Mouse (Mus musculus) forelimb bud, embryonic 11.5 days (tissue): Measurements from ENCODE around the gene Tbc1d9.

Source experiments
- DNase-seq: peaks from one replicate; pipeline ENCODE4 v3.0.0-alpha.2; 2012; ENCODE audit warnings: low read depth, low spot score

Tbc1d9 gene

DNA sequence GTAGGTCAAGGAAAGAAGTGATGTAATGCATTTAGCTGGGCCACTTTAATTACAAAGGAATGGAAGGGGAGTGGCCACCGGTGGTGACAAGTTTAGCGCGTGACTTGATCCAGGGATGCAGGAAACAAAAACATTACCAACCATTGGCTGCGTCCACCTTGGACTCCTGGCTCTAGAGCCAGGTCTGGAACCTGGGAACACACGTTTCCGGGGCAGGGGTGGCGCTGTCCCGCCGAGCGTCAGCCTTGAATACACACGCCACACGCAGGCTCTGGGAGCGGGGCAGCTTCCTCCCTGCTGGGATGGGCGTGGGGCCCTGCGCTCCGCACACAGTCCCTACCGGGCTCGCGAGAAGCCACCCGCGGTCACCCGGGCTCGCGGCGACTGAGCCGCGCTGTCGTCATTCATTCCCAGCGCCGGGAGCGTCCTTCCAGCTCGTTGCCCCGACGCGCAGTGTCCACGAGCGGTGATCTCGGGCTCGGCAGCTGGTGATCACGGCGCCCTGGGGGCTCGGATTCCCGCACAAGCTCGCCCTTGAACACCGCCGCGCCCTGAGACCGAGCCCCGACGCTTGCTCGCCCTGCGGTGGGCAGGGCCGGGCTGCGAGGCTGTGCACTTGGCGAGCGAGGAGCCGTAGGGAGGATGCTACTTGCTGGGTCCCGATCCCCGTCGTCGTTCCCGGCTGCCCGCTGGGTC is at the start of gene Tbc1d9:
Gene Tbc1d9, plus strand, starts transcription at position 118 of the 696 bp plus-strand sequence.
- DNase-seq: peak; percentile 74

DNA sequence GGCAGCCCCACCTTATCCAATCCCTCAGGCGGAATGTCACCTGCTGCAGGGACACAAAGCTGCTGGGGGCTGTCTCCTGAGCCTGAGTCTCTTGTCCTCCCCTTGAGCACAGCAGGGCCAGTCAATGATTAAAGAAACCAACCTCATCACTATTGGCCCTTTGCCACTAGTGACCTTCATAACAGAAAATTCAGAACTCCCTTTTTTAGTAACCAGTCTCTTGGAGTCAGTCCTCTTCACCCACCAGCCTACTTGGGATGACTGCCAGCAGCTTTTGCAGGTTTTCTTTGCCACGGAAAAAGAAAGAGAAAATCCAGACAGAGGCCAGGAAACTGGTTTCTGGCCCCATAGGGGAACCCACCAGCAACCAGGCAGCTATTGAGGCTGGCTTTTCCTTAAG is 30.1 kb upstream of the Tbc1d9 start:
- no peak for DNase-seq

DNA sequence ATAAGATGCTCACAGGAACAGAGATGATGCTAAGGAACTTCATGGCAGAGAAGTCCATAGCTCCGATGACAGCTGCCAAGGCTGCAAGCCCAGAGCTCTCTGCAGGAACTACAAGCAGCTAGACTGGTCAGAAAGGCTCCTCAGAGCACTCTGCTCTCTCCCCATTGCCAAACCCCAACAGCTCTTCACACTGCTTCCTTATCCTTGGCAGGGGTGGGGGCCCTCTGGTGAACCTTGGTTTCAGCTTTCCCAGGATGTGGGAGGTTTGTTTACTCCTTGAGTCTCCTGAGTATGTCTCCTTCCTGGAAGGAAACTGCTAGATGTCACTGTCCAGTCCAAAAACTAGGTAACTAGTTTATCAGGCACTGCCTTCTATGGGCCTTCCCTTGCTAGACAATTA is 25.1 kb upstream of the Tbc1d9 start:
- DNase-seq: no peak

DNA sequence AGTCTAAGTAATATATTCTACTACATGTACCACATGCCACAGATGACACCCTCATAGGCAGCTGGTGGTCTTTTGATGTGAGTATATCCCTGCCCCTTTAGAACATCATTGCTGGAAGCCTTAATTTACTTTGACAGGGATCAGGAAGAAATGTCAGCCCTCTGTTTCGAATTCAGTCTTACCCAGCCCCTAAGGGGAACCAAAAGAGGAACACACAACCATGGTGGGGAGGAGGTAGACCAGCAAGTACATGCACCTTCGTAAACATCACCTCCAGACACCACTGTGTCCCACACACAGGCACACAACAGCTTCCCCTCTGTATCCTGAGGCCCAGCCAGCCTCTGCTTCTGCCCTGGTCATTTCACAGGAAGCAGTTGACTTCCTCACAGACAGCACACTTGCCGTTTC is 24.4 kb upstream of the Tbc1d9 start:
- no peak for DNase-seq

DNA sequence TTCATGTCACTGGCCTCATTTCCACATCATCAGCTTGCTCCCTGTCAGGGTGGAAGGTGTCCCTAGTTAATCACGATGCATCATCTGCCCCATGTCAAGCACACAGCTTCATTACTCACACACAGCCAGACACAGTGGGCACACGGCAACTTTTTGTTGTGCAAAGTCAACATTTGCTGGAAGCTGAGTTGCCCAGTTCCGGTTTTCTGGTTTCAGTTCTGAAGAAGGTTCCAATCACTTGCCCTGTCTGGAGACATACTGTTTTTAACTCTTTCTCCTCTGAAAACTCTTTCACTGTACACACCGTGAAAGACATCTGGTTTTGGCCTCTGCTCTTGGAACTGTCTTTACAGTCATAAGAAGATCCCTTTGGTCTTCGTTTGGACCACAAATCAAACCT is 23.8 kb upstream of the Tbc1d9 start:
- no peak for DNase-seq

DNA sequence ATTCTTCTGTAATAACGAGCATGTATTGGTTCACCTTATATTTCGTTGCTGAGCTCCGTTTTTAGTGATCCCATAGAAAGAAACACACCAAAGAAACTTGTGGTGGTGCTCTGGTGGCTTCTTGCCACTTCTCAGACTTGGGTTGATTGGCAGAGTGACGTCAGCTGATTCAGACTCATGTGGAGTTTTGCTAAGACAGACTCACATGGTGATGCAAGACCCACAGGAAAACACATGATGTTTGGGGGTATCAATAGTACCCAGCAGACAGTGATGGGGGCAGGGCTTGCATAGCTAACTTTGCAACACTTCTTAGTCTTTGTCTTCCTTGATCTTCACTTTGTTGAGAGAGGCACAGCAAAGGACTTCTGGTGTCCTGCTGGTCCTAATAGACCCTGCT is 20.6 kb upstream of the Tbc1d9 start:
- no peak for DNase-seq

DNA sequence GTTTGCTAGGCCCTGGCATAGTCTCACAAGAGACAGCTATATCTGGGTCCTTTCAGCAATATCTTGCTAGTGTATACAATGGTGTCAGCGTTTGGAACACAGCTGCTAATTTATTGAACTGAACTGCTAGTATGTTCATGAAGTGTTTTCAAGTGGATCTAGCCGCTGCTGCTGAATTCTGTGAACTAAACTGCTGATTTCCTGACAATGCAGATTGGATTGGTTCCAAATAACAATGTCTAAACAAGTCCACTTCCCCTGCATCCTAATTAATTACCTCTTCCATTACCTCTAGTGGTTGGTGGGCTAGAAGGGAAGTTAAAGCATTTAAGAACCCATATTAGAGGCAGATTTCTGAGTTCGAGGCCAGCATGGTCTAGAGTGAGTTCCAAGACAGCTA is 19.7 kb upstream of the Tbc1d9 start:
- no peak for DNase-seq

DNA sequence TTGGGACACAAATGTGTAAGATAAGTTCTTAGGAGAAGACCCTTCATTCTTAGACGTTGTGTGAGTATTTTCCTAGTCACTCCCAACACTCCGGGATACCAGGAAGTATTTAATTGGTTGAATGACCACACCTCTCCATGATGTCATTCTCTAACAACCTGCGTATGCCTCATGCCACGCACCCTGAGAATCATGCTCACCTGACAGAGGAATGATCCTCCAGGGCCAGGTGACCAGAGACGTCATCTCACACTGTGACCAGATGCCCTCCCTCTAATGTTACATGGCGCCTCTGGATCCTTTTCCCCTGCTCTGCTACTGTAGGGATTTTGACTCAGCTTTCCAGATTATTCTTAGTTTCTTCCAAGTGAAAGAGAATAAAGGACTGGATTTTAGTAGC is 16.0 kb upstream of the Tbc1d9 start:
- DNase-seq: no peak

DNA sequence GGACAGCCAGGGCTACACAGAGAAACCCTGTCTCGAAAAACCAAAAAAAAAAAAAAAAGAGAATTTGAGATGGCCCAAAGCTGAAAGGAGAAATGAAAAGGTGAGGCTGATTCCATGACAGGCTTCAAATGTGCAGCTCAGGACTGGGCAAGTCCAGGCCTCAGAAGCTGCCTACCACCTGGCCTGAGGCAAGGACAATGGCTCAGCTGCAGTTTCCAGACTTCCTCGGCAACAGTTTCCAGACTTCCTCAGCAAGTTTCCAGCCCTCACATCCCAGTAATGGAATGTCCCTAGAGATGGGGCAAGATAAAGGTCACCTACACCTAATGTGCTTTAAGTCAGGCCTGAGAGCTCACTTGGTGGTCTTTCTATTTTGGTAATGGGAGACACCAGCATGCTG is 13.1 kb upstream of the Tbc1d9 start:
- DNase-seq: no peak

DNA sequence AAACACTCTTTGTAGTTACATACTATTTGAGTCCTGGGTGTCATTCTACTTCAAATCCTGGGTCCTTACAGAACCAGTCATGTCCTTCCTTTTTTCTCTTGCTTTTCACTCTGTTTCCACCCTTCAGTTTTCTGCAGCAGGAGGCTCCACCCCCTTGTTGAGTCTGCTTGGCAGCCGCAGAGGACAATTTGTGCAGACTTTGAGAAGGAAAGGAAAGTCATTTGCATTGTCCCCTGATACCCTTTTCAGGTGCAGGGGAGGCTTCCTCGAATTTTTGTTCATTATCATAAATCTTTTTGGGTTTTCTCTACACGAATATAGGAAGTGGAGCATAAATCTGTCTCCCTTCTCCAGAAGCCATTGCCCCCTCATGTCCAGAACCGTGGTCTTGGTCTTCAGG is 12.7 kb upstream of the Tbc1d9 start:
- DNase-seq: no peak

DNA sequence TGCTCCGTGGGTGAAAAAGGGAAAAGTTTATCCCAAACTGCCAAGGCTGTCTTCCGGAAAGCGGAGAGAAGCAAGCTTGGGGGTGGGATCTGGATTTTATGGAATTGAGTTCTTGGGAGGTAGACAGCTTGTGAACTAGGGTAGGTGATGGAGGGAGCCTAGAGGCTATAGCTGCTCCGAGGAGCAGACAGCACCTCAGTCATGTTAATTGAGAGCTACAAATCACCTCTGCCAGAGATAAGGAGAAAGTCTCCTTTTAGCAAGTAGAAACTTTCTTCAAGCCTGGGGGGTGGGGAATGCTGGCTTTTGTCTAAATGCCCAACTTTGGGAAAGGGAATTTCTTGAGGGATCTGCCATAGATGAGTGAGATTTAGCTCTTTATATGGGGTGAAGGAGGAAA is 10.0 kb upstream of the Tbc1d9 start:
- DNase-seq: no peak

DNA sequence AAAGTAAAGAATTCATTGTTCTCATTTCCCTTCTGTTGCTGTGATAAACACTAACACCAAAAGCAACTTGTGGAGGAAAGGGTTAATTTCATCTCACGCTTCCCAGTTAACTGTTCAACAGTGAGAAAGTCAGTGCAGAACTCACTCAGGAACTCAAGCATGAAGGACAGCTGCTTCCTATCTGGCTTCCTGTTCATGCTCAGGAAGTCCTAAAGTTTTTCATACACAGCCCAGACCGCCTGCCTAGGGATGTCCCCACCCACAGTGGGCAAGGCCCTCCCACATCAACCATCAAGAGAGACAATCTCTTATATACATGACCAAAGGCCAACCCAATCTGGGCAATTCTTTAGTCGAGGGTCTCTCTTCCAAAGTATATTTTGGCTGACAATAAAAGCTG is 6.2 kb upstream of the Tbc1d9 start:
- no peak for DNase-seq

DNA sequence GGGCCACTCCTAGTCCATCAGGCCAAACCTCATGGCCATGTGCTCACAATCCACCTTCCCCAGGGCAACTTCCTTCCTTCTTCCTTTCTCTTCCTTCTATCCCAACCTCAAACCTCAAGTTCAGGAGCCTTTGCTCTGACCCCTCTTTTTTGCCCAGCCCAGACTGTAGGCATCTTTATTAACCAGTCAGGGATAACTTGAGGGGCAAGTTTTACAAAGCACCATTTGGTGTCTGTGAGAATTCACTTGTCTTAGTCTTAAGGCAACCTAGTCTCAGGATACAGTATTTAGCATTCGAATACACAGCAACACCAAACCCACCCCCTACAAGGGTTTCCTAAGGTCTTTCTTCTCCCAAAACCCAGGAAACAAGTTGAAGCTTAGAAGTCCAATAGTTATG is 5.5 kb upstream of the Tbc1d9 start:
- no peak for DNase-seq

DNA sequence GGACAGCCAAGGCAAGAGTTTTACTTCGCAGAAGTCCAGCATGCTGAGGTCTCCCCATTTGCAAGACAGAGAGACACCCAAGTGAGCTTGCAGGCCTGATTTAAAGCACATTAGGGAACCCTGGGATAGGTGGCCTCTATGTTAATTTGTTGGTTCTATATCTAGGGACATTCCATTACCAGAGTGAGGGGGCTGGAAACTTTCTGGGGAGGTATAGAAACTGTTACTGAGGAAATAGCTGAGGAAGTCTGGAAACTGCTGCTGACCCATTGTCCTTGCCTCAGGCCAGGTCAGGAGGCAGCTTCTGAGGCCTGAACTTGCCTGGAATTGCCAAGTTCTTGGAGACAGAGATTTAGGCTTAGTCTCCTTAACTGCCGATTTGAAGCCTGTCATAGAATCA is 4.5 kb upstream of the Tbc1d9 start:
- DNase-seq: no peak

DNA sequence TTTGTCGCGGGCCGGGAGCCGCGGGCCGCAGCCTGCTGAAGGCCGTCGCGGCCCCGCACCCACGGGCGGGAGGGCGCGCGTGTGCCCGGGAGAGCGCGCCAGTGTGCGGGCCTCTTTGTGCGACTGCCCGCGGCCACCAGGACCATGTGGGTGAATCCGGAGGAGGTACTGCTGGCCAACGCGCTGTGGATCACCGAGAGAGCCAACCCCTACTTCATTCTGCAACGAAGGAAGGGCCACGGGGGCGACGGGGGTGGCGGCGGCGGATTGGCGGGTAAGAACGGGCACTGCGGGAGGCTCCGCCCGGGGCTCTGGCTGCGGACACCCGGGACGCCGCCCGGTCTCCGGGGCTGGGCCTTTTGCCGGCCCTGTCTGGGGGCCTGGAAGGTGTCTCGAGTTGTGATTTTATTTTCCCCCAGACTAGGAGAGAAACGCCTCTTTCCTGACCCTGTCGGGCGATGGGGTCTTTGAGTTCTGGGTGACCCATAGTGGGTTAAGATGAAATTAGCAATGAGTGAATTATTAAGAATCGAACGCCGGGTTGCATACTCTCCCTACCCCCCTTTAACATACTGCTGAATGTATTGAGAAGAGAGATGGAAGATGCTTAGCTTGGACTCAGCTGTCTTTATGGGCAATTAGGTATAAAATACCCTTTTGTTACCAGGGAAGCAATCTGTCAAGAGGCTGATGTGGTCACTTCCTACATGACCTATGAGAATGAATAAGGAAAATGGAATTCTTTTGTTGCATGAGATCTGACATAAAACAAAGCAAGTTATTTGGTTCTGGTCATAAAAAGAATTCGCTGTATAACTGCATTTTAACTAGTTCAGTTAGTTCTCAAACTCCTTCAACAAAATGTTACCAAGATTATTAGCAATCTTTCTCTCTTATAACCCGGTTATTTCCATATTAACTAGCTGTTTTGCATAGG is 1.0 kb downstream of the Tbc1d9 start, which contains the start of gene Gm10645:
Gene Gm10645, minus strand, starts transcription at position 240 of the 937 bp plus-strand sequence.
- peak; percentile 13 for DNase-seq

DNA sequence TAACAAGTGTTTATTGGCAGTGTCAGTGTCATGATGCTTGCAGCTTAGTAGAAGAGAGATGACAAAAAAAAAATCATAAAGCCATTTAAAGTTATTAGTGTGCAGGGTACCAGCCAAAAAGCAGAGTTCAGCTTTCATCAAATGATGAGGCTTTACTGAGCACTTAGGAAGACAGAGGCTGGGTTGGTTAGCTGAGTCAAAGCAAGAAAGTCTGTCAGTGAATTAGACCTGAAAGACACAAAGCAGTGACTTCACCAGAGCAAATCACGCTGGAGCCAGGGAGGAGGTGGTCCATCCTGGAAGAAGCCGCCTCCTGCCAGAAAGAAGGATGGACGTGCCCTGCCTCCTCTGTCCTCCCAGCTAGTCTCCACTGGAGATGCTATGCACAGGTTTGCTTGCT is 2.8 kb downstream of the Tbc1d9 start:
- no peak for DNase-seq

DNA sequence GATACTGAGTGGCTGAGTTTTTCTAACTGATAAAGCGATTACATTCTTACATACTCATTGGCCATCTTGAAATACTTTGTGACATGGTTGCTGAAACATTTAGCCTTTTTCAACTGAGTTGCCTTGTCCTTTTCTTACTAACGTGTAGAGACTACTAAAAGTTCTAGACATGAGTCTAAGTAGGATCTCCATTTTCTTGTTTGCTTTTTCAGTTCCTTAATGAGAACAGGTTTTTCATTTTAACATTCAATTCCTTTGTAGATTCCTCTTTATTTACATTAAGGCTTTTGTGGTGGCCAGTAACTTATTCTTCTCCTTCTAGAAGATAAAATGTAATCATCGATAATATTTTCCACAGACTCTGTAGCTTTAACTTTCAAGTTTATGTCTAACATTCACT is 4.0 kb downstream of the Tbc1d9 start:
- no peak for DNase-seq

DNA sequence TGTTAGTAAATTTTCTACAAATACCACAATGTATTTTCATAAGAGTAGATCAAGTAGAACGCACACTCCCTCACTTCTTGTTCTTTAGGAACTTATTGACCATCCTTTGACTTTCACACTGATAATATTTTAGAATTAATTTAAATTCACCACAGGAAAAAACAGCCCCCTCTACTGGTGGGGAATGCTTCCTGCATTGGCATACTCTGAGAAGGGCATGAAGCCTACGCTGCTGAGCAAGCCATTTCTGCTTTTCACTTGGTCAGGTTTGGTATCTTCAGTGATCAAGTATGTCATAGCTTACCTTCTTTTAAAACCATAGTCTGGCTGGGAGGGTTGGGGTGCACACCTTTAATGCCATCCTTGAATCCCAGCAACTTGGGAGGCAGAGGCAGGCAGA is 4.6 kb downstream of the Tbc1d9 start:
- DNase-seq: no peak

DNA sequence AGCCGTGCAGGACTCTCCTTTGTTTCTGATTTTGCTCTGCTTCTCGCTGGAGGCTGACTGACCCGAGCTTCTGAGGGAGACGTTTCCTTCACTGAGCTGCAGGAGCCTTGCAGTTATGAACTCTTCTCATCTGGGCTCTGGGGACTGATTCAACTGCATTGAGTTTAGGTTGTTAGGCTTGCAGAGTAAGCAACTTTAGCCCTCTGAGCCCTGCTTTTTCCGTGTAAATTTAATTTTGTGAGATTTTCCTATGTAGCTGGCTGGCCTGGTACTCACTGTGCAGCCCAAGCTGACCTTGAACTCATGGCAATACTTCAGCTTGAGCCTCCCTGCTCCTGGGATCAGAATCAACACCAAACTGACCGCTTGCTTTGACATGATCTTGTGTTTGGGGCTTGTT is 5.7 kb downstream of the Tbc1d9 start:
- no peak for DNase-seq

DNA sequence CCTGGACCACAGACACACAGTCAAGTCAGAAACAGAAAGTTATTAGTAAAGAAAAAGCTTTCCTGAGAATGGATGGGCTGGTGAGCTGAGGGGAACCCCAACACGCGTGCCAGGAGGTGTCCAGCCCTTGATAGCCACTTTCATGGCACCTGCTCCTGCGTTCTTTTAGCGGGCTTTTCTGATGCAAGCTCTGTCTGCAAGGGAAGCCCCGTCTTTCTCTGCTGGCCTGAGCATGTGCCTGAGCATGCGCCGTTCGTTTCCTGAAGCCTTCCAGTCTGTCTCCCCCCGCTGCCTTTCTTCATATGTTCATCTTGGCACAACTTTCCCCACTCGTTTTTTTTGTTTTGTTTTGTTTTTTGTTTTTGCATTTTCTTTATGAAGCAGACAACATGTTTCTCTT is 10.5 kb downstream of the Tbc1d9 start:
- no peak for DNase-seq

DNA sequence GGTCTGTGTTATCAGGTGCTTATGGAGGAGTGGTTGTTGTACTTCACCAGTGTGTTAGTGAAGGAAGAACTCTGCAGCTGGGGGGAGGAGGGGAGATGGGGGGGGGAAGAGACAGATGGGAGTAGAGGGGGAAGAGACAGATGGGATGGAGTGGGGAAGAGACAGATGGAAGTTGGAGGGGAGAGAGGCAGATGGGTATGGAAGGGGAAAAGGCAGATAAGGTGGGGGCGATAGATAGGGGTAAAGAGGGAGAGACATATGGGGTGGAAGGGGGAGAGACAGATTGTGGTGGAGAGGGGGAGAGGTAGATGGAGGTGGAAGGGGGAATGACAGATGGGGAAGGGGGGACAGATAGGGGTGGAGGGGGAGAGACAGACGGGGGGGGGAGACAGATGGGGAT is 11.6 kb downstream of the Tbc1d9 start:
- DNase-seq: no peak

DNA sequence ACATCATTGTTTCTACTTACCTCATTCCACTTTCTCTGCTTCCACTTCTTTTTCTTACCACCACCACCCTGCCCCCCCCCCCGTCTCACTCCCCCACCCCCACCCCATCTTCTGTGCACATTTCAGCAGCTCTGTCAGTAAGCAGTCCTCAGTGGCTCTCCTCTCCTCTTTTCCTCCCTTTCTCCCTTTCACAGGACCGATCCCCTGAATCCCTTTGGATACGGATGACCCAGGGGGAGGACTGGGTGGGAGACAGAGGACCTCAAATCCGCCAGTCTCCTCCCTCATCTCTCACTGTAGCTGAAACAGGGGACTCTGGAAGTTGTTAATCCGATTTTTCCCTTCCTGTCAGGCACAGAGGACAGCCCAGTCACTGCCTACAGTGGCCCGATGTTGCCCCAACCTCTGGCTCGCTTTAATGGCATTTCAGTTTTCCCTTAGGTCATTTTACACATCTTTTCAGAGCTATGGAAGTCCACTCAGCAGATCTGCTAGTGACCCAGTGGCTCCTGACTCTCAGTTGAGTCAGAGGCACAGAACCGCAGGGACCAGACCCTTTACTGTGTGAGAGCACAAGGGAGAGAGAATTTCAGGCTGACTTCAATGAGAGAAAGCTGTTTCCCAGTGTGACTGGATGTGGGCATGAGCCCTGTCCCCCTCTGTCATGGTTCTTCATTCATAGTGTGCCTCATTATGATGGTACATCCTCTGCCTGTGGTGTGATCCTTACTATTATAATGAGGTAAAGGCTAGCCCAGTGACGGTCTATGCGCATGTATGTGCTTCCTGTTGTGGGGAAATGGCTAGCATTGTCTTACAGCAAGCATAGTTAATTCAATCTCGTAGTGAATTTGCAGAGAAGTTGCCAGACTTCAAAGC is 12.4 kb downstream of the Tbc1d9 start:
- no peak for DNase-seq
